Mouse (Mus musculus) midbrain, embryonic 11.5 days (tissue): Measurements from ENCODE around the gene Itsn1. TPM values are rescaled to one million over a fixed set of nuclear protein-coding genes. Genes with fewer than 3 reads are reported as not detected.

ENCODE experiments used
- ATAC-seq: fragments of 200-750 bp; cut with Nextera tagmentation; 2 replicates; pipeline ENCODE4 v1.8.0; 2017; ENCODE audit warnings: moderate TSS enrichment, moderate library complexity; ENCODE audit not compliant: low FRiP score
- DNase-seq: peaks from one replicate; pipeline ENCODE4 v3.0.0; 2015; ENCODE audit warnings: low spot score; ENCODE audit errors: missing footprints
- H3K27ac ChIP-seq: fragments of 300-500 bp; sonication (generic); 2 replicates; pipeline ENCODE4 v1.5.1; 2014; ENCODE audit warnings: low read depth, low read length
- H3K27me3 ChIP-seq: fragments of 300-500 bp; sonication (generic); 2 replicates; pipeline ENCODE4 v1.6.1; 2014; ENCODE audit warnings: mild to moderate bottlenecking, low read length, moderate library complexity, mixed read lengths; ENCODE audit not compliant: control insufficient read depth, insufficient read depth
- H3K36me3 ChIP-seq: fragments of 300-500 bp; sonication (generic); 2 replicates; pipeline ENCODE4 v1.6.1; 2014; ENCODE audit warnings: mild to moderate bottlenecking, low read length, moderate library complexity, mixed read lengths; ENCODE audit not compliant: control insufficient read depth, insufficient read depth
- H3K4me1 ChIP-seq: fragments of 300-500 bp; sonication (generic); 2 replicates; pipeline ENCODE4 v1.6.1; 2014; ENCODE audit warnings: low read length; ENCODE audit not compliant: control insufficient read depth, insufficient read depth
- H3K4me2 ChIP-seq: fragments of 300-500 bp; sonication (generic); 2 replicates; pipeline ENCODE4 v1.6.1; 2014; ENCODE audit warnings: mild to moderate bottlenecking, moderate library complexity
- H3K4me3 ChIP-seq: fragments of 300-500 bp; sonication (generic); 2 replicates; pipeline ENCODE4 v1.5.1; 2014; ENCODE audit warnings: low read depth, low read length
- H3K9ac ChIP-seq: fragments of 300-500 bp; sonication (generic); 2 replicates; pipeline ENCODE4 v1.6.1; 2014; ENCODE audit warnings: low read length
- H3K9me3 ChIP-seq: fragments of 300-500 bp; sonication (generic); 2 replicates; pipeline ENCODE4 v1.6.1; 2016; ENCODE audit warnings: low read length; ENCODE audit not compliant: control insufficient read depth
- WGBS: fragments of 180-500 bp; shearing (Covaris S2); extraction: QIAGEN DNeasy Blood & Tissue Kit; methylation state at CpG from one replicate; pipeline ENCODE4 v1.1.7; 2014; 5-methylcytosine and 5-hydroxymethylcytosine counted together
- polyA plus RNA-seq: library from polyadenylated mRNA; unstranded; fragments of >200 nt; fragmentation: Nextera tagmentation; extraction: Ambion mirVana; gene quantifications from 2 replicates; pipeline ENCODE4 v1.2.1, GENCODE M21; 2014

Gene Itsn1
- polyA plus RNA-seq, 1 experiment from 2014 or later: 54.8 TPM

DNA sequence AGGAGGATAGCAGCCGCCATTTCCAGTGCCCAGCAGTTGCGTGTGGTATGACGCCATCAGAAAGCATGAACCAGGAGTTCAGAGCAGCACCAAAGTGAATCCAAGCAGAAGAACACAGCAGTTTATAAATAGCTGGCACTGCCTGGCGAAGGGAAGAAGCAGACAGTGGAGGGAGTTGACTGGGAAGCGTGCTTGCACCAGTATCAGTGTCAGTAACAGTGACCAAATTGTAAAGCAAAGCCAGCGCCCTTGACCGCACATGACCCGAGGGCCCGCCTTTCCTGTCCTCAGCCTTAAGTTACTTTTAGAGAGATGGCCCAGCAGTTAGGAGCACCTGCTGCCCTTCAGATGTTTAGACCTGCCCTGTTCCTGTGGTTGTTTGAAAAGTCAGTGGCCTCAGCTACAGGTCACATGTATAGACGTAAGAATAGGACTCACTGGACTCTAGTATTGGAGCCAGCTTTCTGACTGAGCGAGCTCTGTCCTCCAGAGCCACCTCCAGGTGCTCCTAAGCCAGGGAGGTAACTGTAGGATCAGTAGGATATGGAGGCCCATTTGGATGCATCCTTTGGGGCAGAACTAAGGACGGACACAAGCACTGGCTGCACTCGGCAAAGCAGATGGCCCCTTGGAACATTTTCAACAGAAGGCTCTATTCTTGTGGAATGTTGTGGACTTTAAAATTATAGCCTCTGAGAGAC lies 118.6 kb downstream of the Itsn1 start:
- 94% methylated on average over 13 of the region's 13 CpGs for WGBS
- Histone ChIP-seq H3K9me3 (no peaks in the 10 kb centered on the region), H3K36me3 (peaks cover 7% of the 10 kb centered on the region; the same call in 1 of the 2 replicates), H3K4me3 (no peak overlapping the region), H3K27me3 (no peaks in the 10 kb centered on the region), H3K4me2 (no peak overlapping the region), H3K9ac (no peak overlapping the region), H3K4me1 (no peaks in the 10 kb centered on the region), H3K27ac (no peak overlapping the region)
- no peak for DNase-seq
- ATAC-seq: no peak

DNA sequence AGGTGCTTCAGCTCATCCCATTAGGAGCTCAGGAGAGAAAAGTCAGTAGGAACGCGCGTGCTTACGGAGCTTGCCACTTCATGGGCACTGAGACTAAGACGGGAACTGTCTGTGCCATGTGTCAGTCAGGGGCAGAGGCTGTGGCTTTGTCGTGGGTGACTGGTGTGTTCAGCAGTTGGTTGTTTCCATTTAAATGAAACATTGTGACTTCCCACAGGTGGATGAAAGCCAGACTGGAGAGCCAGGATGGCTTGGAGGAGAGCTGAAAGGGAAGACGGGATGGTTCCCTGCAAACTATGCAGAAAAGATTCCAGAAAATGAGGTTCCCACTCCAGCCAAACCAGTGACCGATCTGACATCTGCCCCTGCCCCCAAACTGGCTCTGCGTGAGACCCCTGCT lies 119.4 kb downstream of the Itsn1 start:
- WGBS: 94% methylated on average over 9 of the region's 9 CpGs
- H3K9ac ChIP-seq: no peak overlapping the region
- DNase-seq: no peak
- no peaks in the 10 kb centered on the region for H3K27me3 ChIP-seq
- H3K4me2 ChIP-seq: no peak overlapping the region
- peaks cover 7% of the 10 kb centered on the region; the same call in 1 of the 2 replicates for H3K36me3 ChIP-seq
- no peak overlapping the region for H3K4me3 ChIP-seq
- no peak for ATAC-seq
- H3K27ac ChIP-seq: no peak overlapping the region
- H3K4me1 ChIP-seq: no peaks in the 10 kb centered on the region
- H3K9me3 ChIP-seq: no peaks in the 10 kb centered on the region

DNA sequence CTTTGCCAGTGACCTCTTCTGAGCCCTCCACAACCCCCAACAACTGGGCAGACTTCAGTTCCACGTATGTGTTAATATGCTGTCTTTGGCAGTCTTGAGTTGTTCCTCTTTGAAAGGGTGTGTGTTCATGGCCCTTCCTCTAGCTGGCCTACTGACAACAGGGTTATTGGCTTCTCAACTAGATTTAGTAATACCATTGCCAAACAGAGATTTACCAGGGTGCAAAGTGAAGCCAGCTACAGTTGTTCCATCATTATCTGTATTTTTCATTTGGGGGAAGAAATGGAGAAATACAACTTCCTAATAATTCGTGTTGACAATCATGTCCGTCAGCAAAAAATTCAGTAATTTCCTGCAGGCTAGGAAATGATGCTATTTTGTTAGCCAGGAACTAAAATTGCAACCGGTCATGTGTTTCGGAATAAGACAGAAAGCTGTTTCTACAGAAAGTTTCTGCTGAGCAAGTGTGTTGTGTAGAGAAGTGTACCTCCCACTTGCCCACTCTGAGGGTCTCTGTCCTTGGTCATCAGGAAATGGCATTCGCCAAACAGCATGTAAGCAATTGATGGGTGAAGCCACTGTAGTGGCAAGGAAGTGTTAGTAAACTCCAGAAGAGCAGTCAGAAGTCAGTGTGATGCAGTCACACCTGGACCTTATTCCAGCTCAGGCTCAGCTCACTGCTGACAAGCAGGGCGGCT lies 120.0 kb downstream of the Itsn1 start:
- no peak overlapping the region for H3K4me3 ChIP-seq
- ATAC-seq (no peak), DNase-seq (no peak)
- no peaks in the 10 kb centered on the region for H3K27me3 ChIP-seq
- peaks cover 7% of the 10 kb centered on the region; the same call in 1 of the 2 replicates for H3K36me3 ChIP-seq
- no peaks in the 10 kb centered on the region for H3K4me1 ChIP-seq
- no peak overlapping the region for H3K9ac ChIP-seq
- H3K27ac ChIP-seq: no peak overlapping the region
- no peaks in the 10 kb centered on the region for H3K9me3 ChIP-seq
- H3K4me2 ChIP-seq: no peak overlapping the region
- WGBS: 94% methylated on average over 7 of the region's 7 CpGs

DNA sequence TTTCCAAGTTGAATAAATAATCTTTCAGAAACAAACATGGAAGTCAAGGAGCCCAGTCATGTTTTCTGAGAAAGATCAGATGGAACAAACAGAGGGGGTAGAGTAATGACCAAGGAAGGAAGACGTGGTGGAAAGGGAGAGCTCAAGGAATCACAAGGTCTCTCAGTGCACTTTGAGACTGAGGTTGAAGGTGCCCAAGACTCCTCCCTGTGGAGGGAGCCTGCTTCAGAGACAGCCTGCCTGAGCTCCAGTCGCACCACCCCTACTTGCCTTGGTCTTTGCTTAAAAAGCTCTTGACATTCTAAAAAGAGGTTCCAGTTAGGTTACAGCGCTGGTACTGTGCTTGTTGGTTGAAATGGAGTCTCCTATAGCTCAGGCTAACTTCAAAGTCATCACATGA lies 121.1 kb downstream of the Itsn1 start:
- no peak overlapping the region for H3K27ac ChIP-seq
- H3K36me3 ChIP-seq: peaks cover 7% of the 10 kb centered on the region; the same call in 1 of the 2 replicates

DNA sequence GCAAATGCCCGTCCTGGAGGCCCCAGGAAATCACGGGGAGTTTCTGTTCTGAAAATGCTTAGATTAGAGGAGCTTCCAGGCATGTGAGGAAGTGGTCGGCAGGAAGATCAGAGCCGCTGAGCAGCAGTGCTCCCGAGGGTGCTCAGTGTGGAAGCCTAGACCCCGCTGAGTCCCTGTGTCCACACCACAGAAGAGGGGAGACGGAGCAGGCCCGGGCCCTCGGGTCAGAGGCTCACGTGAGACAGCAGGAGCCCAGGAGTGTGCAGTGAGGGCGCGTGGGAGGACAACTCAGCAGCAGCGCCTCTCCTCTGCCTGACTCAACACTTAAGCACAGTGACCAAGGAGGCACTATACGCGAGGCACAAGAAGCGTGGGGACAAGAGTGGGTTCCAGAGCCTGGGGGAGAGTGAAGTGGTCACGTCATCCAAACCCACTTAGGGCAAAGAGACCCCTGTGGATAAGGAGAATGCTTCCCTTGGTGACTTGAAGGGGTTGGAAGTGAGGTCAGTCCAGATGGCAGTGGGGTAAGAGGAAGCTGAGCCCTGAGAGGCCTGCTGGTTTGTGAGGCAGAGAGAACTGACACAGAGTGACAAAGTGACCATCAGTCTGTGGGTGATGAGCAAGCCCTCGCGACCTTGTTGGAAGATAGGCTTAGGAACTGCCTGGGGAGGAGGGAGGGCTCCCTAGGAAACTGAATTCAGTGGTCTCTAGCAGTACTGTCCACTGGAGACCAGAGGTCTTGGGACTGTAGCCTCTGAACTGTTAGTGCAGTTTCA lies 122.6 kb downstream of the Itsn1 start:
- Histone ChIP-seq H3K9ac (no peak overlapping the region), H3K4me1 (no peaks in the 10 kb centered on the region), H3K4me3 (no peak overlapping the region), H3K4me2 (no peak overlapping the region), H3K36me3 (peaks cover 7% of the 10 kb centered on the region; the same call in 1 of the 2 replicates), H3K27me3 (no peaks in the 10 kb centered on the region), H3K27ac (no peak overlapping the region), H3K9me3 (no peaks in the 10 kb centered on the region)
- ATAC-seq: no peak
- WGBS: 89% methylated on average over 19 of the region's 19 CpGs
- no peak for DNase-seq

More for the DNA sequence above, 121.1 kb downstream of the Itsn1 start:
- H3K27me3 ChIP-seq: no peaks in the 10 kb centered on the region
- H3K4me2 ChIP-seq: no peak overlapping the region
- no peak overlapping the region for H3K9ac ChIP-seq
- no peaks in the 10 kb centered on the region for H3K4me1 ChIP-seq
- no peak for ATAC-seq
- WGBS: 92% methylated on average over 3 of the region's 3 CpGs
- no peak for DNase-seq
- no peaks in the 10 kb centered on the region for H3K9me3 ChIP-seq
- H3K4me3 ChIP-seq: no peak overlapping the region

DNA sequence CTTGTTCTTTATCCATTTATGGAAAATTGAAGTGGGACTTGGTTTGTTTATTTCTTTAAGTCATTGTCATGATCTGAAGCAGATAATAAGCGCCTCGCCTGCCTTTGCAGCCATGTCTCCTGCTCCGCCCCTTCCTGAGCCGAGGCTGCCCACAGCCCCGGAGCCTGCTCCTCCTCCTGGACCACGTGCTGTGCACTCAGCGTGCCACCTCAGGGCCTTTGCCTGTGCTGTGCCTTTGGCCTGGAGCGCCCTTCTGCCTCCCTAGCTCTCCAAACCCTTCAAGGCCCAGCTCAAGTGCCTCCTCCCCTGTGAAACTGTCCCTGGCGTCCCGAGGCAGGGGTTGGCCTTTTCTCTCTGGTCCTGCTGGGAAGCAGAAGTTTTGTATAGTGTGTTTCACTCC lies 123.7 kb downstream of the Itsn1 start:
- DNase-seq (no peak), ATAC-seq (no peak)
- no peak overlapping the region for H3K9ac ChIP-seq
- peaks cover 7% of the 10 kb centered on the region; the same call in 1 of the 2 replicates for H3K36me3 ChIP-seq
- no peaks in the 10 kb centered on the region for H3K27me3 ChIP-seq
- 85% methylated on average over 10 of the region's 10 CpGs for WGBS
- no peak overlapping the region for H3K27ac ChIP-seq
- H3K9me3 ChIP-seq: no peaks in the 10 kb centered on the region
- H3K4me3 ChIP-seq: no peak overlapping the region
- H3K4me2 ChIP-seq: no peak overlapping the region
- H3K4me1 ChIP-seq: no peaks in the 10 kb centered on the region

DNA sequence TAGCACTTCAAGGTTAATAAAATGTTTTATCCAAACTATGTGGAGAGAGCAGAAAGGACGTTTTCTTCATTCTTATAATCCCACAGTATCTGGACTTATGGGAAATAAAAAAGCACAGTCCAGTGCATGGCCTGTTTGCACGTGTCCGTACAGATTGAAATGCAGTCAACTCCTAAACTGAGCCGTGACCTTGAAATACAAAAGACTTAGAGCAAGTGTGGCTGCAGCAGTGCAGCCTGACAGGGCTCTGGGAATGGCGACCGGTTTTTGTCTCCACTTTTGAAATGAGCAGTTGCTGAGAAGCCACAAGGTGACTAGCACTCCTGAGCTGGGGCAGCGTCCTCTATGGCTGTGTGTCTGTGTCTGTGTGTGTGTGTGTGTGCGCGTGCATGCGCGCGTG lies 124.1 kb downstream of the Itsn1 start:
- no peak overlapping the region for H3K27ac ChIP-seq
- H3K4me1 ChIP-seq: no peaks in the 10 kb centered on the region
- no peak overlapping the region for H3K4me3 ChIP-seq
- DNase-seq (no peak), ATAC-seq (no peak)
- H3K27me3 ChIP-seq: no peaks in the 10 kb centered on the region
- no peaks in the 10 kb centered on the region for H3K9me3 ChIP-seq
- H3K9ac ChIP-seq: no peak overlapping the region
- H3K4me2 ChIP-seq: no peak overlapping the region
- peaks cover 7% of the 10 kb centered on the region; the same call in 1 of the 2 replicates for H3K36me3 ChIP-seq
- 93% methylated on average over 12 of the region's 12 CpGs for WGBS

DNA sequence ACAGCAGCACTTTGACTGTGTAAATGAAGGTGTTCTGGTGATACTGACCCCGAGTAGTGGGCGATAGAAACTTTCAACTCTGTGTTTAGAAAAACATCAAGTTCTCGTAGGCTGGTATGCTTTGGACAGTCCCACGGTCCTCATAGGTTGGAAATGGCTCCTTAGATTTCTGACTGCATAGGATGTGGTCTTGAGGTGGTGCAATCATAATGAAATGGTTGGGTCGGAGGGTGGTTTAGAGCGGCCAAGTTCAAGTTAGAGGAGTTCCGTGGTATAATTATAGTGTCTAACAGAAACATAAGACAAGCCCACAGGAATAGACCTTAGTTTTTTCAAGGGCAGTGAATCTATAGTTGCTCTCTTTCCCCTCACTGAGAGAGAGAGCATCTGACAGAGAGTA lies 129.6 kb downstream of the Itsn1 start:
- peaks cover 4% of the 10 kb centered on the region; the same call in 1 of the 2 replicates for H3K36me3 ChIP-seq
- no peak for ATAC-seq
- WGBS: 95% methylated on average over 7 of the region's 7 CpGs
- no peaks in the 10 kb centered on the region for H3K4me1 ChIP-seq
- H3K4me3 ChIP-seq: no peak overlapping the region
- DNase-seq: no peak
- H3K4me2 ChIP-seq: no peak overlapping the region
- H3K9me3 ChIP-seq: no peaks in the 10 kb centered on the region
- H3K27me3 ChIP-seq: no peaks in the 10 kb centered on the region
- H3K27ac ChIP-seq: no peak overlapping the region
- no peak overlapping the region for H3K9ac ChIP-seq

DNA sequence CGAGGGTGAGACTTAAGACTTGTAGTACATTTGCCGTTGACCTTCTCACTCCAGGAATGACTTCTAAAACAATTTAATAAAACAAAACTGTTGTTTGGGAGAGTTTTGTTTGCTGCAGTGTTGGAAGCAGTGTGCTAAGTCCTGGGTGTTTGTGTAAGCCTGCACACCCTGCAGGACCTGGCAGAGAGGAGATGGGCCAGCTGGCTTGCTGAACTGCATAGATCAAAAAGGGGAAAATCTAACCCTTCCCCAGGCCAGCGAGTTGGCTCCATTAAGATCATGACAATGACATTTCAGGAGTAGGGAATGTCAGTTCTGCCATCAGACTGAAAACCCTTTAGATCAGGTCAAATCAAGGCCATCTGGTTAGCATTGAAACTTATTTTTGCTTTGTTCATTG lies 130.1 kb downstream of the Itsn1 start:
- no peaks in the 10 kb centered on the region for H3K27me3 ChIP-seq
- DNase-seq: no peak
- no peaks in the 10 kb centered on the region for H3K9me3 ChIP-seq
- H3K4me3 ChIP-seq: no peak overlapping the region
- H3K9ac ChIP-seq: no peak overlapping the region
- no peak overlapping the region for H3K27ac ChIP-seq
- H3K4me1 ChIP-seq: no peaks in the 10 kb centered on the region
- WGBS: 87% methylated on average over 3 of the region's 3 CpGs
- no peak for ATAC-seq
- H3K4me2 ChIP-seq: no peak overlapping the region
- peaks cover 8% of the 10 kb centered on the region; the same call in 1 of the 2 replicates for H3K36me3 ChIP-seq
